Mouse (Mus musculus): Measurements from ENCODE around the gene Hrnr.

Hrnr gene

DNA sequence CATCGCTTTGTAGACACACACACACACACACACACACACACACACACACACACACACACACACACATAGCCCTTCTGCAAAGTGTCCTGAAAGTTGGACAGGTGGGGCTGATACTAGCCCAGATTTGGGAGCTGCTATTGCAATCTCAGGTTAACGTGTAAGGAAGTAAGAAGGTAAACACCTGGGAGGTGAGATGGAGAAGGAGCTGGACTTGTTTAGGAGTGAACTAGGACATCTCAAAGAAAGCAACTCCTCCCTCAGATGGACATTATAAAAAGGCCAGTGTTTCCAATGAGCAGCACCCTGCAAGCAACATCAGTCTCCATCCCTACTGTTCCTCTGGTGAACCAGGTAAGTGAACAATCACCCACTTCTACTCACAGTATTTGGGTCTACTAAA lies at the start of gene Hrnr:
Hrnr (plus strand) TSS at position 301 of the 400 bp plus-strand sequence.
- no peak for DNase-seq (ENCODE audit: low spot score)

DNA sequence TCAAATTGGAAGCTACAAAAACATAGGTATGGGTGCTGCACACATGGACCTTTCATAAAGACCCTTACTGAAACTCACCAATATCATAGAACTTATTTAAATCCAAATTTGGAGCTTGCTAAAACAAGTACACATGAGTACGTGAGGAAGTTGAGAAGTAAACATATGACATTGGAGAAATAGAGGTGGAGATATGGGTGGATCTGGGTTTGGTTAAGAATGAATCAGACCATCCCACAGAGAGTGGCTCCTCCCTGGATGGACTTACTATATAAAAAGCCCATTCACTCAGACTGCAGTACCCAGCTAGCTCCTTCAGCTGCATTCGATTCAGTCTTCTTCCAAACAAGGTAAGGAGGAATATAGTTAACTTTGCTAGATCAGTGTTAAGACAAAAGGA lies 46.3 kb upstream of the Hrnr start, which contains the start of gene Flg:
Flg (plus strand) TSS at position 301 of the 400 bp plus-strand sequence.
- no peak for DNase-seq (ENCODE audit: low spot score)

DNA sequence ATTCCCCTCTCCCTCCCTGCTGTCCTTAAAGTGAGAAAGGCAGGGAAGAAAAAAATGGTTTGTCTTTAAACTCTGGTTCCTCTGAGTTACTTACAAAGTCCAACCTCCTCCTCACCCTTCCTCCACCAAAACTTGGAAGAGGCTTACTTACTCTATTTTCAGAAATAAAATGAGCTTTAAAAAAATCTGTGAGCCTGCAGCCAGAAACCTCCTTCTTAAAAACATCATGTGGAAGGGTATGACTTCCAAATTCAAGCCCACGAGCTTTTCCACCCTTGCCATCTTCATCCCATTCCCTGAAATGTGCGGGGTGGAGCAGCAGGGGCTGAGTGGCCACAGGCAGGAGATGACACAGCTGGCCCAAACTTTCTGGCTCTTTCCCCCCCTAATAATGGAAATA lies 22.0 kb upstream of the Hrnr start:
- no peak for DNase-seq (ENCODE audit: low spot score)

DNA sequence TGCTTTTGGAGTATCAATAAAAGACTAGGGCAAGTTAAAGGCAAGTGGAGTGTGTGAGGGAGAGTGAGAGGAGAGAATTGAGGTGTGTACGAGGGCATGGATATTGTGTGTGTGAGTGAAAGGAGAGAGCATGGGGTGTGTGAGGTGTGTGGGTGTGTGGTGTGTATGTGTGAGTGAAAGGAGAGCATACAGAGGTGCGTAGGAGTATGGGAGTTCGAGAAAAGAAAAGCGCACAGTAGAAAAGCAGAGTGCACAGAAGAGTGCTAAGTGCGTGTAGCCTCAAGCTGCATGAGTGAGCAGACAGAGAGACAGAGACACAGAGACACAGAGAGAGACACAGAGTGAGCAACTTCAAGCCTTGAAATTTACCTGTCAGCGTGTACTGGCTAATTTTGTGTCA lies 19.7 kb upstream of the Hrnr start:
- DNase-seq (ENCODE audit: low spot score): no peak

DNA sequence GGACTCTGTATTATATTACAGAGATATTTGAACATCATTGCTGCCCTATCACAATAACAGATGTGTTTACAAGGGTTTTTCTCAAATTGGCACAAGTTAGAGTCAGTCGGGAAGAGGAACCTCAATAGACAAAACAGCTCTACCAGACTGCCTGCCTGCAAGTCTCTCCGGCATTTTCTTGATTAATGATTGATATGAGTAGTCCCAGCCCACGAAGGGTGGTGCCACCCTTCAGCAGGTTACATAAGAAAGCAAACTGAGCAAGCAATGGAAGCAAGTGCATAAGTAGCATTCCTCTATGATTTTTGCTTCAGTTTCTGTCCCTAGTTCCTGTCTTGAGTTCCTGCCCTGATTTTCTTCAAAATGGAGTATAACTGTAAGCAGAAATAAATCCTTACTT lies 17.7 kb upstream of the Hrnr start:
- DNase-seq (ENCODE audit: low spot score): no peak

DNA sequence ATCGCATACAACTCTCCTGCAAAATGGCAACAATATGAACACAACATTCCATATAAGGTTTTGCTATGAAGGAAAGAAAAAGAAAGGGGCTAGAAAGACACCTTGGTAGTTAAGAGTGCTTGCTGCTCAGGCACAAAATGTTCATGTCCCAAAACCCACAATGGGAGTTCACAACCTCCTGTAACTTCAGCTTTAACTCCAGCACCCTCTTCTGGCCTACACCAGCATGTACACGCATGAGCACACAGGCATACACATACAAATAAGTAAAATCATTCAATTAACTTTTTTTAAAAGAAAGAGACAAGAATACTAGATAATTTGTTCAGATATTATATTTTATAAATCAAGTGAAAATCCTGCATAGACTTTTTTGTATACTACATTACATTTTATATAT lies 13.4 kb upstream of the Hrnr start:
- no peak for DNase-seq (ENCODE audit: low spot score)

DNA sequence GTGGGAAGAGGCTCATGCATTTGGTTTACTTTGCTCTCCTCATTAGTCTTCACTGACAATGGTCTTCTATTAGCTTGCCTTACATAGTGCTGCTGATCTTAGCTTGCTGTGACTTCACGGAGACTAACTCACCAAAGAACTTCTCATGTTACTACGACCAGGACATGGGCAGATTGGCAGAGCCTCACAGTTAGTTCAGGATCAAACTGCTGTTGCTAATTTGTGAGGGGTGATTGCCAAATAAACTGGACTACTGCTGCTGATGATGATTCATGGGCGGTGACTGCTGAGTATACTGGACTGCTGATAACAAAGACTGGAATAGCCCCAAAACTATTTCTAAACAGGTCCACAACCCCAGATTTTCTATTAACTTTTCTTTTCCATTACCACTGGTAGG lies 8.2 kb upstream of the Hrnr start:
- no peak for DNase-seq (ENCODE audit: low spot score)

DNA sequence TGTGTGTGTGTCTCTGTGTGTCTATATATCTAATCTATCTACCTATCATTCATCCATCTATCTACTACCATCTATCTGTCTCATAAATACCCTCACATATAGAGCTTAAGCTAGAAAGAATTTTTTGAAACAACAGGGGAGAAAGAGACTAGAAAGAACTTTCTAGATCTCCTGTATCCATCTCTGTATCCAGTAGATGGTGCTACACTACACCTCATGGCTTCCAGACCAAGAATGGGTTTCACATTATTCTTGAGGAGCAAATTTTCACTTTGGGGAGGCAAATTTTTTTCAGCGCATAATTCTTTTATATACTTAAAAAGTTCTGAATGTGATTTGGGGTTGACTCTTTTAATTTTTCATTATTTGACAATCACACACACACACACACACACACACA lies 5.2 kb upstream of the Hrnr start:
- no peak for DNase-seq (ENCODE audit: low spot score)

DNA sequence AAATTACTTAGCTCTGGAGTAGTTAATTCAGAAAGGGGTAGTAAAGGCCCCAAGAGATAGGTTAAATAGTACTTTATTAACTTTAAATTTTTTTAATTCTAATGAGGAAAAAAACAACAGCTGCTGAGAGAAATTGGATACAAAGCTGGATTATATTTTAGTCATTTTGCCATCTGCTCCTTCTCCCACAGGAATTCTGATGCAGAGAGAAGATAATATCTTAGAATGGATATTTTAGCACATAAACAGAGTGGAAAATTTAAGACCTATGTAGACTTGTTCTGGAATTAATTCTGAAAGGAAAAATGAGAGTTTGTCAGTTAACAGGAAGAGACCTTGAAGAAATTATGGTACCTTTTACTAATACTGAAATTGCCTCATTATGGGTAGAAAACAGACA lies 18.2 kb downstream of the Hrnr start:
- DNase-seq (ENCODE audit: low spot score): no peak

DNA sequence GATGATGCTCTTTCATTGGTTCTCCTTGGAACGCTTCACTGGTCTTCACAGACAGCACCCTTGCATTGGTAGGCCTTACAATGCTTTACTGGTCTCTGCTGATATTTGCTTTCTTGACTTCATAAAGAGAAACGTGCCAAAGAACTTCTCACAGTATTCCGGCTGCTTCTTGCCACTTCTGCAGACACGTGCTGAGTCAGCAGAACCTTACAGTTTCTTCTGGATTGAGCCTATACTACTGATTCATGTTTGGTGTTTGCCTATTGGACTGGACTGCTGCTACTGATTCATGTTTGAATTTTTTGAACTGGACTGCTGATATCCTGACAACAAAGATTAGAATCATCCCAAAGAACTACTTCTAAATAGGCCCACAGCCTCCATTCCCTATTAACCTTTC lies 20.5 kb downstream of the Hrnr start:
- no peak for DNase-seq (ENCODE audit: low spot score)

DNA sequence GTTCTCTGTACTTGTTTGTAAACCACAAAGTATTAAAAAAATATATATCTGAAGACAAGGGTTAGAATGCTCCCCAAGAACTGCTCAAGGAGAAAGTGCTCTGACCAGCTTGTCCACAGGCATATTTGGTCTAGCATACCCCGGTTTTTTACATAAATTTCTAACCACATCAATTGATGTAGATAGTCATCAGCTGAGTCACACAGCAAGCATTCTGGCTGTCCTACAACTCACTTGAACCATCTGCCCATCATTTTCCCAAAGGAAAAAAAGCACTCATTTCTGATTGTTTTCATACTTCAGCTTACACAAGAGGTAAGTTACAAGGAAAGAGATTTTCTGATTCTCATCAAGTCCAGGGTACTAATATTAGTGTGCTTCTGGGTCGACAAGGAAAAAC lies 27.3 kb downstream of the Hrnr start:
- DNase-seq (ENCODE audit: low spot score): no peak

DNA sequence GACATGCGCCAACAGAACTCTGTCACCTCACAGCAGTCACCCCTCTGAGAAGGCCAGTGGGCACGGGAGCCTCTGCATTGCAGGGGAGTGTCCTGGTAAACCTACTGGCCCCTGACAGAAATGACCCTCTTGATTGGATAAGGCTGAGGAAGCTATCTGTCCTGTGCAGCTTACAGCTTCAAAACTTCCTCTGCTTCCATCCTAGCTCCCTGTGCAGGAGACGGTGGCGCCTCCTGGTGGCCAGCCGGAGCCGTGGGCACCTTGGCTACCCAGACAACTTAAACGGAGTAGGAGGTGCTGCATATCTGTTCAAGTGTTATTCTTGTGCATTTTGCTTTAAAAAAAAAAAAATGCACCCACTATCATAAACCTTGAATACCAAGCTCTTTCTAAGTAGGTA lies 40.5 kb downstream of the Hrnr start:
- peak; percentile 27 for DNase-seq (ENCODE audit: low spot score)

DNA sequence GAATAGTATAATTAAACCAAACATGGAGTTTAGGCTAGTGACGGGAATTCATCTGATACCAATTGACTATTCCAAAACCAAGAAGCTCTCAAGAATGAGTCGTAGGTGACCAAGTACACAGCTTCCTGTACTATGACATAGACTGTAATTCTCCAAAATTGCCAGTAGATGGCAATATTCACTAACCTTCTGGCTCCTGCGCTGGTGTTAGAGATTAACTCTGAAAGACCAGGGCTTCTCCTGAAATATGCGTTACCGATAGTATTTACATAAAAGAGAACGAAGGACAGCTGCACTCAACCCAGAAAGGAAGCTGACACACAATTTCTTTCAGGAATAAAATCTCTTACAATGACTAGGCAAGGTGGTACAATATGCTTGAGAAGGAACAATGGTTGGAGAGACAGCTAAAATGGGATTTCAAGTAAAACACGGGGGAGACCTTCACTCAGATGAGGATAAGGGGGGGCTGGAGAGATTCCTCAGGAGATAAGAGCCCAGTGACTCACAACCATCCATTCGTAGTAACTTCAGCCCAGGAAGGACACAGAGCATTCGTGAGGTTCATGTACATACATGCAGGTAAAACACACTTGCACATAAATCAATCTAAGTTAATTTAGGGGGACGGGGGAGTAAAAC lies 42.5 kb downstream of the Hrnr start:
- DNase-seq (ENCODE audit: low spot score): peak; percentile 31

DNA sequence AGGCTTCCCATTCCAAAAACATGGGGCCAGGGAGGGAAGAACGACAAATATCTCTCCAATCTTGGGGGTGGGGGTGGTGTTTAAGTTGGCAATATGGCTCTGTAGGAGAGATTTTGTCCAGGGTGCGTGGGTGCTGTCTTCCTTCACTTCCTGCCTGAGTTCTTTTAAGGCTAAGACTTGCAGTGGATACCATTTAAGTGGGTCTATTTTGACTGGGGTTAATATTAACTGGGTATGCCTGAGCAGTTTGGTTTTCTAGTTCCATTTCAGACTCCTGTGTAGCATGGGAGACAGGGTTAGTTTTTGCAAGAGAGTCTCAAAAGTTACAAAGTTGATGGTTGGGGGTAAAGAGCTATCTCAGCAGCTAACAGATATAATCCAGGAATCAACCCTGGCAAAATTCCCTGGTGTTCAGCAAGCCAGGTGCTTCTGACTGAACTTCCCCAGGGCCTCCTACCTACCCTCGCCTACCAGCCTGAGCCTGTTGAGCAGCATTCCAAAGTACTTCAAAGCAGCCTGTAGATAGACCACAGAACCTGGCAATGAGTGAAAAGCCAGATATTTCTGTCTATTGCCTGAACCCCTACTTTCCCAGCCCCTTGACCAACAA lies 47.5 kb downstream of the Hrnr start:
- no peak for DNase-seq (ENCODE audit: low spot score)

DNA sequence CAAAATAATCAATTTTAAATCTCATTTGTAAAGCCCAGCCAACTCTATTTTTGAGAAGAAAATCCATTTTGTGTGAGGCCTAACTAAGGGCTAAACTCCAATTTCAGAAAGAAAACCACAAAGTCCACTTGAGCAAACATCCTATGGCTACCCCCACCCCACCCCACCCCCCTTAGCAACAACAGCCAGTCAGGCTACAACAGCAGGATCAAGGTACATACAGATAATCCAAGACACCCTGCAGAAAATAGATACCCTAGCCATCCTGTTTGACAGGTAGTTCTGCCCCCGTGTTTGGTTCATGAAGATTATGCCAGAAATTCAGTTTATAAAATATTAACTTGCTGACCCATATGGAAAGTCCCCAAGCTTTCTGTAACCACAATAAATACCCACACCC lies 48.6 kb downstream of the Hrnr start:
- DNase-seq (ENCODE audit: low spot score): no peak

DNA sequence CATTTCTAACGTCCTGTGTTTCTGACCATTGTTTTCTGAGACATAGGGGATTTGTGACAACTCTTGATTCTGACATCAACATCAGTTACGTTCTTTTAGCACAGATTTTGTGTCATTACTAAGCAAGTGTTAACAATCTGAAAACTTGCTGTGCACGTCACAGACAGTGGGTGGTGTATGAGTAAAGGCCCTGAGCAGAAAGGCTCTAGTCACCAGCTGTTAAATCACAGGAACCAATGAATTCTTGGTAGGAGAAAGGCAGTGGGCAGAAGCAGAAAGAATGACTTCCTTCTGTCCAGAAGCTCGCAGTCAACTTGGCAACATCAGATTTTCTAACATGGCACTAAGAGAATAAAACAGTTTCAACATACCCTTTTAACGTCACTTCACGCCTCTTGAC lies 53.9 kb downstream of the Hrnr start:
- no peak for DNase-seq (ENCODE audit: low spot score)

DNA sequence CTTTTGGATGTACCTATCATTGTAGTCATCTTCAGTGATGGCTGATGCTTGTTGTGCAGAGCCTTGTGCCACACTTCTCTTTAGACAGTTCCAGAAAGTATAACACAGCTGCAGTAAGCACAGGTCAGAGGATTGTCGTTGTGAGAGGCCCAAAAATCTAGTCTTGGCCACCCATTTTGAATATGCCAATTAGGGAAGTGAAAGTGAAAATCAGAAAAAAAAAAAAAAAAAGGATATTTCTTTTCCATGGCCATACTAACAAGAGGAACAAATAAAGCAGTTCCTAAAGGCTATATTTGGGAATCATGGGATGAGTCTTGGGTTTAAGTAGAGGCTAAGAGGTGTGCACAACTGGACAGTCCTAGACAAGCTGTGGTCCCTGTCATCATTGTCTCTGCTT lies 55.6 kb downstream of the Hrnr start:
- DNase-seq (ENCODE audit: low spot score): no peak

DNA sequence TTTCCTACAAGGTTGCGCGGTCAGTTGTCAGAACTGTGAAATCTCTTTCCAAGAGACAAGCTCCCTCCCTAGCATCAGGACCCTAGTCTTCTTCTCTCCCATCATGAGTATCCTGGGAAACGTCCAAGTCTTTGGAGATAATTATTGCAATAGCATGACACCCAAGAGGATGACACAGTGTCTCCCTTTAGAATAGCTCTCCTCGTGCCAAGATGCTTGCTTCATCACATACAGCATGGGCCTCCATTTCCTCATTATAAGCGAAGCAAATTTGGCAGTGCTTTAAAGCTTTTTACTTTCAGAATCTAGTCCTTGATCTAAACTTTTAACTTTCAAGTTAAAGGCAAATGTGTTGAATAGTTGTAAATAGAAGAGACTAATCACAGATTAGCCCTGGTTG lies 56.1 kb downstream of the Hrnr start:
- DNase-seq (ENCODE audit: low spot score): no peak

DNA sequence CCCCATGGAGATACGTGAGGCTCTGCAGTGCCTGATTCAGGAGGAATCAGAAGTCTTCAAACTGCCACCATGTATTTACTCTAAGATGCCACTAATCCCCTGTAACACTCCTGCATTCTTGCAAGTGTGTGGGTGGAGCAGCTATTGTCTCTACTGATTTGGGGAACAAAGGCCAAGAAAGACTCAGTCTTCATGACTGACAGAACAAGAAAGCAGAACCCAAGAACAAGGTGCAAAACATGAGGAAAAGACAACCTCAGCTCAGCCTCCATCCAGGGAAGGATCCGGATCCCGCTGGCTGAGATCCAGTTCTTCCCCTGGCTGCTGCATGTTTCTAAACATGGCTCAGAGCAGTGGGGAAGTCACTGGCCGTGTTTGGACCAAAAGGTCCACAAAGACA lies 58.6 kb downstream of the Hrnr start:
- no peak for DNase-seq (ENCODE audit: low spot score)

Data from T-cell, adult 2 months (primary cell).